Mouse (Mus musculus) embryo, embryonic 11.5 days (tissue): ENCODE measurements at regions not wholly inside any gene's neighbourhood (a gene's known extent, or its start where the extent isn't known, plus 50 kb on each side); places are given as distances from the start of the nearest gene placed in this dataset.
"Not testable (repeated sequence)": the region's sequence is repeated elsewhere in the genome, so short reads cannot be mapped to it uniquely, and the experiment has no call there.

ENCODE experiments used
- DNase-seq: peaks from one replicate; pipeline ENCODE4 v3.0.0-alpha.2; 2012; ENCODE audit warnings: low read depth, low spot score

- DNase-seq, result no peak
These were observed 157.8 kb upstream of the Mpdz start for GRCm38 (mm10) chr4:81600396-81600795.

- DNase-seq, result no peak
These were observed 154.8 kb upstream of the Mpdz start for GRCm38 (mm10) chr4:81597390-81597789.

- not testable (repeated sequence) for DNase-seq
These were observed 150.8 kb upstream of the Mpdz start for GRCm38 (mm10) chr4:81593431-81593830.

GRCm38 (mm10) chr4:81582546-81582945 lies 139.9 kb upstream of the Mpdz start:
- no peak for DNase-seq

- no peak for DNase-seq
These were observed 137.9 kb upstream of the Mpdz start for GRCm38 (mm10) chr4:81580553-81580952.

- no peak for DNase-seq
These were observed 136.9 kb upstream of the Mpdz start for GRCm38 (mm10) chr4:81579389-81580110.

- DNase-seq, result no peak
These were observed 136.4 kb upstream of the Mpdz start for GRCm38 (mm10) chr4:81578981-81579380.

GRCm38 (mm10) chr4:81573771-81574170 lies 131.2 kb upstream of the Mpdz start:
- no peak for DNase-seq

- no peak for DNase-seq
These were observed 128.1 kb upstream of the Mpdz start for GRCm38 (mm10) chr4:81570736-81571135.

GRCm38 (mm10) chr4:81569531-81569930 lies 126.9 kb upstream of the Mpdz start:
- no peak for DNase-seq

- no peak for DNase-seq
These were observed 125.8 kb upstream of the Mpdz start for GRCm38 (mm10) chr4:81568404-81568803.

- no peak for DNase-seq
These were observed 125.3 kb upstream of the Mpdz start for GRCm38 (mm10) chr4:81567928-81568327.

GRCm38 (mm10) chr4:81566526-81566925 lies 123.9 kb upstream of the Mpdz start:
- DNase-seq, result no peak

- no peak for DNase-seq
These were observed 123.1 kb upstream of the Mpdz start for GRCm38 (mm10) chr4:81565422-81566395.

GRCm38 (mm10) chr4:81564446-81564845 lies 121.8 kb upstream of the Mpdz start:
- DNase-seq, result no peak

- no peak for DNase-seq
These were observed 121.0 kb upstream of the Mpdz start for GRCm38 (mm10) chr4:81563574-81563973.

- DNase-seq, result no peak
These were observed 118.8 kb upstream of the Mpdz start for GRCm38 (mm10) chr4:81561453-81561852.

GRCm38 (mm10) chr4:81550816-81551215 lies 108.2 kb upstream of the Mpdz start:
- DNase-seq, result no peak

GRCm38 (mm10) chr4:81550256-81550655 lies 107.6 kb upstream of the Mpdz start:
- no peak for DNase-seq

GRCm38 (mm10) chr4:81540496-81540895 lies 97.9 kb upstream of the Mpdz start:
- DNase-seq, result no peak

- DNase-seq, result no peak
These were observed 96.9 kb upstream of the Mpdz start for GRCm38 (mm10) chr4:81539551-81539950.

- no peak for DNase-seq
These were observed 94.2 kb upstream of the Mpdz start for GRCm38 (mm10) chr4:81536795-81537194.

GRCm38 (mm10) chr4:81530546-81530945 lies 87.9 kb upstream of the Mpdz start:
- DNase-seq, result no peak
